Mouse (Mus musculus): ENCODE data around the gene Top3a.

GRCm38 (mm10) chr11:60700320-60701185 is 76.6 kb downstream of the Top3a start:
- TF ChIP-seq POLR2A (IDR thresholded peaks at IDR 0.05; ENCODE audit: insufficient read depth, low read depth, low read length): no peak
- no peak for TF ChIP-seq CTCF (IDR thresholded peaks at IDR 0.05; ENCODE audit: insufficient read depth, low read depth, low read length)
